Mouse (Mus musculus): ENCODE measurements at regions not wholly inside any gene's neighbourhood (a gene's known extent, or its start where the extent isn't known, plus 50 kb on each side); places are given as distances from the start of the nearest gene placed in this dataset.

DNA sequence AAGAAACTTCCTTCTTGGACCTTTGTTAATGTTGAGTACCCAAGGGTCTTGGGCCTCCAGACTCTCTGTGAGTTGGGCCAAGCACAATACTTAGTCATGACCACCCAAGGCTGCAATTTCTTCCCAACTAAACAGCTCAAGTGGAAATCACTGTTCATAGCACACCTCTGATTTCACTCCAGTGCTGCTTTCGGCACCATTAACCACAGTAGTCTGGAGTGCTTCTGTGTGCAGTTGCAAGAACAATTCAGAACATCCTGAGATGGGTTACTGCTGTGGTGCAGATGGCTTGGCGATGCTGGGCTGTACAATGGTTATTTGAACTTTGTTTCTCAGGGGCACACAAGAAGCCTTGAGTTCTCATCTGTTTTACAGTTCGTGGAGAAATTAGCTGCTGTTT is 556.5 kb upstream of the Mpdz start:
- no peaks in the 10 kb centered on the region for H3K27me3 ChIP-seq (ENCODE audit: control insufficient read depth, insufficient read depth, low read length)
- H3K4me1 ChIP-seq (ENCODE audit: control insufficient read depth, insufficient read depth, low read length): peaks cover 7% of the 10 kb centered on the region; the same call in 1 of the 2 replicates
- H3K4me3 ChIP-seq (ENCODE audit: low read depth, low read length): no peak overlapping the region
- no peak overlapping the region for H3K4me2 ChIP-seq (replicated peaks; ENCODE audit: low read depth, low read length)
- H3K9ac ChIP-seq (replicated peaks; ENCODE audit: low read depth, low read length): no peak overlapping the region
- ATAC-seq (ENCODE audit: insufficient number of reproducible peaks, insufficient read depth, low FRiP score, low read depth): no peak
- H3K27ac ChIP-seq (ENCODE audit: low read length): no peak overlapping the region
- H3K9me3 ChIP-seq (ENCODE audit: control insufficient read depth, low read depth, low read length): no peaks in the 10 kb centered on the region
- WGBS: 92% methylated on average over 3 of the region's 3 CpGs
- no peaks in the 10 kb centered on the region for H3K36me3 ChIP-seq (ENCODE audit: control insufficient read depth, insufficient read depth, low read length)

DNA sequence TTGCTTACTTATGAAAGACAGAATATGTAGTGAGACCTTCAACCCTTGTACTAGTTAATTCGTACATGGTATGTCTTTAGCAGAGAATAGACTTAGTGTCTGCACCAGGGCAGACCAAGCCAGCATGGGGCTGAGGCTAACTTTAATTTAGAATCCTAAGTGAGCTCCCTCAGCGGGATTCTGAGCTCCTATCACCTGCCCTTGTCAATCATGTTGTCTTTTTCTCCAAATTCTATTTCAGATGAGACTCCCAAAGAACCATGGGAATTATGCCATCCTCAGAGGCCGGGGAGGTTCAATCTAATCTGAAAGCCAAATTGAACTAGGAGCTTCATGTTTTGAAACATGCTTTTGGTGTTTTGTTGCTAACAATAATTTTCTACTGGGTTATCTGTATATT is 553.8 kb upstream of the Mpdz start:
- H3K27me3 ChIP-seq (ENCODE audit: control insufficient read depth, insufficient read depth, low read length): no peaks in the 10 kb centered on the region
- no peak overlapping the region for H3K4me3 ChIP-seq (ENCODE audit: low read depth, low read length)
- no peak for ATAC-seq (ENCODE audit: insufficient number of reproducible peaks, insufficient read depth, low FRiP score, low read depth)
- no peak overlapping the region for H3K9ac ChIP-seq (replicated peaks; ENCODE audit: low read depth, low read length)
- WGBS: 62% methylated on average over 3 of the region's 3 CpGs
- no peaks in the 10 kb centered on the region for H3K36me3 ChIP-seq (ENCODE audit: control insufficient read depth, insufficient read depth, low read length)
- no peak overlapping the region for H3K27ac ChIP-seq (ENCODE audit: low read length)
- H3K4me2 ChIP-seq (replicated peaks; ENCODE audit: low read depth, low read length): no peak overlapping the region
- H3K9me3 ChIP-seq (ENCODE audit: control insufficient read depth, low read depth, low read length): no peaks in the 10 kb centered on the region
- peaks cover 7% of the 10 kb centered on the region; the same call in 1 of the 2 replicates for H3K4me1 ChIP-seq (ENCODE audit: control insufficient read depth, insufficient read depth, low read length)

DNA sequence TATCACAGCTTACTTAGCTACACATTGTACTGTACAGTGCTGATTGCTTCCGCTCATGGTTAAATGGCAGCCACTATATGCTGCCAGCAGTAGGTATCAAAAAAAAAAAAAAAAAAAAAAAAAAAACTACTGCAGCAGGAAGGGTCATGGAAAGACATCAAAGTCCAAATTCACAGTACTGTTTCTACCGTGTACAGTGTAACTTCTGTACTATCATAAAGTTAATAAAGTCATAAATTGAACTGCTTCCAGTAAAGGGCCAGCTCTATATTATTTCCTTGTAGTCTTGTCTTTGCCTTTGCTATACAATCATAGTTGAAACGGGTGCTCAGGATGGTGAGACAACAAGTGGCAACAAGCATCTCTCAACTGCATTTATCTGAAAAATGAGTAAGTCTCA is 552.6 kb upstream of the Mpdz start:
- ATAC-seq (ENCODE audit: insufficient number of reproducible peaks, insufficient read depth, low FRiP score, low read depth): no peak
- H3K4me1 ChIP-seq (ENCODE audit: control insufficient read depth, insufficient read depth, low read length): no peaks in the 10 kb centered on the region; the same call in 1 of the 2 replicates
- no peaks in the 10 kb centered on the region for H3K27me3 ChIP-seq (ENCODE audit: control insufficient read depth, insufficient read depth, low read length)
- H3K4me2 ChIP-seq (replicated peaks; ENCODE audit: low read depth, low read length): no peak overlapping the region
- no peak overlapping the region for H3K27ac ChIP-seq (ENCODE audit: low read length)
- no peak overlapping the region for H3K4me3 ChIP-seq (ENCODE audit: low read depth, low read length)
- H3K9ac ChIP-seq (replicated peaks; ENCODE audit: low read depth, low read length): no peak overlapping the region
- WGBS: 90% methylated on average over 3 of the region's 3 CpGs
- H3K9me3 ChIP-seq (ENCODE audit: control insufficient read depth, low read depth, low read length): no peaks in the 10 kb centered on the region
- H3K36me3 ChIP-seq (ENCODE audit: control insufficient read depth, insufficient read depth, low read length): no peaks in the 10 kb centered on the region

DNA sequence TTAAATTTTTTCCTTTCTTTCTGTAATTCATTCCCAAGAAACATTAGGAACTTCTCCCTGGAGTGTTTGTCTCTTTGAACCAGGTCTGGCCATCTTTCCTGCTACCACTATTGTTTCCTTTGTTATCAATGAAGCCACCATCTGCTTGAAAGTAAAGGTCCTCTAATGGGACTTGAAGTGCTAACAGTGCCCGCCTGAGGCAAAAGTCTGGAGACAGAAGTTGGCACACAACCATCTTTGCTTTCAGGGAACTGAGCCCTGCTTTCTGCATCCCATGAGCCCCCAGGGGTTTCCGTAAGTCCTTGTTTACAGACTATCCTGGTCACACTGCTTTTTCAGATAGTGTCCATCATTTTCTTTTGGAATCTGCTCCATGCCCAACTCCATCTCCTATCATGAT is 546.2 kb upstream of the Mpdz start:
- no peak overlapping the region for H3K4me3 ChIP-seq (ENCODE audit: low read depth, low read length)
- H3K9me3 ChIP-seq (ENCODE audit: control insufficient read depth, low read depth, low read length): no peaks in the 10 kb centered on the region
- ATAC-seq (ENCODE audit: insufficient number of reproducible peaks, insufficient read depth, low FRiP score, low read depth): no peak
- H3K27ac ChIP-seq (ENCODE audit: low read length): no peak overlapping the region
- 90% methylated on average over 2 of the region's 2 CpGs for WGBS
- H3K27me3 ChIP-seq (ENCODE audit: control insufficient read depth, insufficient read depth, low read length): no peaks in the 10 kb centered on the region
- H3K9ac ChIP-seq (replicated peaks; ENCODE audit: low read depth, low read length): no peak overlapping the region
- H3K4me1 ChIP-seq (ENCODE audit: control insufficient read depth, insufficient read depth, low read length): no peaks in the 10 kb centered on the region
- H3K36me3 ChIP-seq (ENCODE audit: control insufficient read depth, insufficient read depth, low read length): no peaks in the 10 kb centered on the region
- no peak overlapping the region for H3K4me2 ChIP-seq (replicated peaks; ENCODE audit: low read depth, low read length)

DNA sequence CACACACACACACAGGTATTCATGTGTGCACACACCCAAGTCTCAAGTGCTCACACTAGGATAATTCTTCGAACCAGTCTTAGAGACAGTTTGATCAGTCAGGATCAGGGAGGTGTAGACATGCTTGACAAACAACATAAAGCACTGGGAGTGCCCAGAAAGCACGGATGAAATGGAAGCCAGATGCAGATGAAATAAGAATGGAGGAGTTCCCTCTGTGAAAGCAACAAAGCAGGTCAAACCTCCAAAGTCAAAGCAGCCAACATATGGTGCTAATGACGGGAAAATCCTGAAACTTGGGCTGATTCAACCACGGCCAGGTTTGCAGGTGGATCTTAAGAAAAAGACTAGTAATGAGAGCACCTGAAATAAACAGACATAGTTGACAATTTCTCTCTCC is 544.0 kb upstream of the Mpdz start:
- Histone ChIP-seq H3K9ac (replicated peaks; ENCODE audit: low read depth, low read length) (no peak overlapping the region), H3K9me3 (ENCODE audit: control insufficient read depth, low read depth, low read length) (no peaks in the 10 kb centered on the region), H3K4me3 (ENCODE audit: low read depth, low read length) (no peak overlapping the region), H3K4me1 (ENCODE audit: control insufficient read depth, insufficient read depth, low read length) (no peaks in the 10 kb centered on the region), H3K27ac (ENCODE audit: low read length) (no peak overlapping the region), H3K36me3 (ENCODE audit: control insufficient read depth, insufficient read depth, low read length) (no peaks in the 10 kb centered on the region), H3K27me3 (ENCODE audit: control insufficient read depth, insufficient read depth, low read length) (no peaks in the 10 kb centered on the region), H3K4me2 (replicated peaks; ENCODE audit: low read depth, low read length) (no peak overlapping the region)
- 62% methylated on average over 4 of the region's 4 CpGs for WGBS
- no peak for ATAC-seq (ENCODE audit: insufficient number of reproducible peaks, insufficient read depth, low FRiP score, low read depth)

DNA sequence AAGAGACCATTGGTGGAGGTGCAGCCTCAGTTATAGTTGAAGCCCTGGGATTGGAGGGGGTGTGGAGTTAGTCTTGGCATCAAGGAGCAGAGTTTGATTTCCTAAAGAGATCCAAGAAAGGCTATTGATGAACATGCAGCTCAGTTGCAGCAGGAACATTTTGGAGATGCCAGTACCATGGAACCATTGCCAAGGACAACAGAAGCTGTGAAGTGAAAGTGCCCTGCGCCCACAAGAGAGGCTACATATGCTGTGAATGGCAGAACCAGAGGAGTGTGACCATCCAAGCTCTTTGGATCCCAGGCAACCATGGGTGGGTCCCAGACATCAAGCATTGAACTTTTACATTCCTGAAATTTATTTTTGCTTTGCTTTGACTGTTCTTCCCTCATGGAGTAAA is 539.2 kb upstream of the Mpdz start:
- Histone ChIP-seq H3K4me3 (ENCODE audit: low read depth, low read length) (no peak overlapping the region), H3K9me3 (ENCODE audit: control insufficient read depth, low read depth, low read length) (no peaks in the 10 kb centered on the region), H3K4me2 (replicated peaks; ENCODE audit: low read depth, low read length) (no peak overlapping the region), H3K36me3 (ENCODE audit: control insufficient read depth, insufficient read depth, low read length) (no peaks in the 10 kb centered on the region), H3K27me3 (ENCODE audit: control insufficient read depth, insufficient read depth, low read length) (no peaks in the 10 kb centered on the region), H3K27ac (ENCODE audit: low read length) (no peak overlapping the region), H3K9ac (replicated peaks; ENCODE audit: low read depth, low read length) (no peak overlapping the region), H3K4me1 (ENCODE audit: control insufficient read depth, insufficient read depth, low read length) (no peaks in the 10 kb centered on the region)
- WGBS: 100% methylated on average over 1 of the region's 1 CpGs
- ATAC-seq (ENCODE audit: insufficient number of reproducible peaks, insufficient read depth, low FRiP score, low read depth): no peak

DNA sequence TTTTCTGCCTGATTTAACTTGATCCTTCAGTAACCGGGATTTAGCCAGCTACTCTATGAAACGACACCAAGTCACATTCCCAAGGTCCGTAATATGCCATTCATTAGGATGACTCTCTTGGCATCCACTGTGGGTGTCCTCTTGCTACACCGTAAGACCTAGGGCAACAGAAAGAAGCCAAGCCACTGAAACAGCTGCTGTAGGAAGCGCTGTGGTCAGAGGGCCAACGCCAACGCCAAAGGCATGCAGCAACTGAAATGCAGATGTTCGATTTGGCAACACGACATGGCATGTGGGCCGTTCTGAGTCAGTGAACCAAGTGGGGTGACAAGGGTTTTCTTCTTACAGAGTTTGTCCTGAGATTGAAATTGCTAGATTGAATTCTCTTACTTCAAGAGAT is 527.9 kb upstream of the Mpdz start:
- no peak overlapping the region for H3K9ac ChIP-seq (replicated peaks; ENCODE audit: low read depth, low read length)
- no peaks in the 10 kb centered on the region for H3K4me1 ChIP-seq (ENCODE audit: control insufficient read depth, insufficient read depth, low read length)
- no peak for ATAC-seq (ENCODE audit: insufficient number of reproducible peaks, insufficient read depth, low FRiP score, low read depth)
- no peak overlapping the region for H3K27ac ChIP-seq (ENCODE audit: low read length)
- H3K9me3 ChIP-seq (ENCODE audit: control insufficient read depth, low read depth, low read length): no peaks in the 10 kb centered on the region
- 79% methylated on average over 10 of the region's 10 CpGs for whole genome bisulfite sequencing
- no peak overlapping the region for H3K4me2 ChIP-seq (replicated peaks; ENCODE audit: low read depth, low read length)
- H3K27me3 ChIP-seq (ENCODE audit: control insufficient read depth, insufficient read depth, low read length): no peaks in the 10 kb centered on the region
- no peaks in the 10 kb centered on the region for H3K36me3 ChIP-seq (ENCODE audit: control insufficient read depth, insufficient read depth, low read length)
- no peak overlapping the region for H3K4me3 ChIP-seq (ENCODE audit: low read depth, low read length)

DNA sequence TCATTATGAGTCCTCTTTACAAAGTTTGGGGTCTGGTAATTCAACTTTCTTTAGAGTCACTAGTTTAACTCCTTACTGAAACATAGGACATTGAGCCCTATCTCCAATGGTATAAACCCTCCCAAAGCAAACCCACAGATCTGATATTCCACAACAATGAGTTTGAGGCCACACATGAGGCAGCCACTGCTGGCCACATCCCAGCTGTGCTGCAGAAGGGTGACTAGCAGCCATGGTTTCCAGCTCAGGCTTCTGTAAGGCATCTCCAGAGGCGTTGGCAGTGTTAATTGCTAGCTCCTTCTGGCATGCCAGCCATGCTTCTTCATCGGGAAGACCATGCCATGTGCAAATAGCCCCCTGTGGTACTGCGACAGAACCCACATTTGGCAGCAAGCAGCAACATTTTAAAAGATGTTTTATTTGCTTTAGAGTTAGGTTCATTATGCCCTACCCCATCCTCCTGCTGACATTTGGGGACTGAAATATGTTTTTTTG is 527.1 kb upstream of the Mpdz start:
- no peaks in the 10 kb centered on the region for H3K9me3 ChIP-seq (ENCODE audit: control insufficient read depth, low read depth, low read length)
- WGBS: 67% methylated on average over 3 of the region's 3 CpGs
- H3K4me3 ChIP-seq (ENCODE audit: low read depth, low read length): no peak overlapping the region
- H3K4me1 ChIP-seq (ENCODE audit: control insufficient read depth, insufficient read depth, low read length): no peaks in the 10 kb centered on the region
- H3K27me3 ChIP-seq (ENCODE audit: control insufficient read depth, insufficient read depth, low read length): no peaks in the 10 kb centered on the region
- no peak overlapping the region for H3K4me2 ChIP-seq (replicated peaks; ENCODE audit: low read depth, low read length)
- no peak overlapping the region for H3K27ac ChIP-seq (ENCODE audit: low read length)
- no peak overlapping the region for H3K9ac ChIP-seq (replicated peaks; ENCODE audit: low read depth, low read length)
- ATAC-seq (ENCODE audit: insufficient number of reproducible peaks, insufficient read depth, low FRiP score, low read depth): no peak
- no peaks in the 10 kb centered on the region for H3K36me3 ChIP-seq (ENCODE audit: control insufficient read depth, insufficient read depth, low read length)

DNA sequence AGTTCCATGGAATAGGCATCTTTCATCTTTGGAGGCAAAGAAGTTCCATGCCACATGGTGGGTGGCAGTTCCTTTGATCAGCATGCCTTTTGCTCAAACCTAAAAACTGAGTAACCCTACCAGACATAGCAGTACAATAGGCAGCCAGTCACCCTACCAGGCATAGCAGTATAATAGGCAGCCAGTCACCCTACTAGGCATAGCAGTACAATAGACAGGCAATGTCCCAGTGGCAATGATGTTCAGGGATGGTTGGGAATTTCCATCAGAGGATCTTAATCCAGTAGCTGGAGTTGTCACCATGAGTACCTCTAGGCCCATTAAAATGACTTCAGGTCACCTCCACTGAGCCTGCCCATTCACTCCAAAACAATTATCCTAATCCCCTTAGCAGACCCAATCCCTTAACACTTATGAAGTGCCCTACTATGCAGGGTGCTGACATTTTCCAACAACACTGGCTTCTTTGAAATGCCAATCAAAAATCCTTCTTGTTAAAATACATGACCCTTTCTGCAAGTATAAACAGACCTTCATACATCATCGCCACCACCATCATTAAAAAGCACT is 523.5 kb upstream of the Mpdz start:
- H3K27ac ChIP-seq (ENCODE audit: low read length): no peak overlapping the region
- no peak overlapping the region for H3K9ac ChIP-seq (replicated peaks; ENCODE audit: low read depth, low read length)
- no peaks in the 10 kb centered on the region for H3K36me3 ChIP-seq (ENCODE audit: control insufficient read depth, insufficient read depth, low read length)
- H3K4me1 ChIP-seq (ENCODE audit: control insufficient read depth, insufficient read depth, low read length): 0 out of 2 replicates have a peak, but pooled peaks cover 3% of the 10 kb centered on the region
- no peak overlapping the region for H3K4me2 ChIP-seq (replicated peaks; ENCODE audit: low read depth, low read length)
- WGBS: 94% methylated on average over 1 of the region's 1 CpGs
- no peaks in the 10 kb centered on the region for H3K9me3 ChIP-seq (ENCODE audit: control insufficient read depth, low read depth, low read length)
- ATAC-seq (ENCODE audit: insufficient number of reproducible peaks, insufficient read depth, low FRiP score, low read depth): no peak
- no peaks in the 10 kb centered on the region for H3K27me3 ChIP-seq (ENCODE audit: control insufficient read depth, insufficient read depth, low read length)
- H3K4me3 ChIP-seq (ENCODE audit: low read depth, low read length): no peak overlapping the region

Measured in stomach, embryonic 14.5 days (tissue).